Mouse (Mus musculus) urinary bladder, postnatal 4 days (tissue): ENCODE measurements around the gene Cfap298.

Experiments
- DNase-seq, 2 experiments: peaks; one replicate each; pipeline ENCODE4 v3.0.0; 2021 to 2022; ENCODE audit warnings: low spot score in 2 of 2

Cfap298 gene

DNA sequence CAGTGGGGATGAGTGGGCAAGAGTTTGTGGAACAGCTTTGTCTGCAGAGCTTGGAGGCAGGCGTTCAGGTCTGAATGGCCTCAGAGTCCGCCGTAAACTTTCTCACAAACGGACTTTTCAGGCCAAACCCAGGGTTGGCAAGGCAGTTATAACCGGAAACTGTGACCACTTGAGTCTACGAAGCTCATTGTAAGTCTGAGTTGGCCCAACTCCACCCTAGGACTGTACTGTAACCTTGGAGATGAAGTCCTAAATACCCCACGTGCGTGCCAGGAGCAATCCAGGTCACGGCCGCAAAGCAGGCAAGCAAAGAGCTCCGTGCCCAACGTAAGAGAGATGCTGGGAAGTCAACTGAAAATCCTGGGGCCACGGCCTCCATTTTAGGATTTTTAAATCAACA is 23.1 kb downstream of the Cfap298 start:
- DNase-seq, result no peak

DNA sequence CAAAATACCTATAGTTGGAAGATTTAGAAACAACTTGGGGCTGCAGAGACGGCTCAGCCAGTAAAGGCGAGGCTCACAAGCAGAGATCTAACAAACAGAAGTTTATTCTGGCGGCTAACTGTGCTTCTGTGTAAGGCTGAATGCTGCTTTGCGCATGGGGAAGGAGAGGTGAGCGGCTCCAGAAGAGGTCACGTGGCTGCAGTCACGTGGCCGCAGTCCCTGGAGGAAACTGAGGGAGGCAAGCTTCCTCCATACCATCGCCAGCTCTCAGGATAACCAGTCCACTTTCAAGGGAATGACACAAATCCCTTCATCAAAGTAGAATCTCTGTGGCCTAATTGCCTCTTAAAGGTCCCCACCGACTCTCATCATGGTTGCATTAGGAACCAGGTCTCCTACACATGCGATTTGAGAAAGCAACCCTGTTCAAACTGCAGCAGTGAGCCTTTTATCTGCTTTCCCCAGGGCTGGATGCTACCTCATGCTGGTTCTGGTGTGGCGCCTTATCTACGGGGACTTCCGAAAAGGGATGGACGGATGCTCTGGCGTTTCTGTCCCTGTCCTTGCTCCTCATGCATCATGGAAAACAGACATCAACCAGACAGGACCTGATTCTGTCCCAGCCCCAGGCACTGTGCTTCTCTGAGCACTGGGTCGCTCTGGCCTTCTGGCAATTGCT is 23.9 kb downstream of the Cfap298 start:
- DNase-seq, result no peak

DNA sequence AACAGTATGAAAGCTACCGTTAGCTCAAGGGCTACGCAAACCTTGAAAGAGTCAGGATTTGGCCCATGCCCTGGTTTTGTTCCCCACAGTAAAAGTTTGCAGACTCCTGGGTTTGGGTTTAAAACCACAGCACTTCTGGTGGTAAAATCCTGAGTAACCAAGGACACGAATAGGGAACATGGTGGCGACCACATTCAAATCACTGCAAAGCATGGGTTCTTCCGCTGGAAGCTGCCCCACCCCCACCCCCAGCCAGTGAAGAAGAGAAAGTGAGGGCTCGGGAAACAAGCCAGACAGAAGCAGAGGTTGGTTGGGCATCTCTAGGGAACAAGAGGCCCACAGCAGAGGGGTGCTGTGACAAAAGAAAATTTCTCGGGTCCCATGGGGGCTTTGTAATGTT is 27.7 kb downstream of the Cfap298 start:
- no peak for DNase-seq

DNA sequence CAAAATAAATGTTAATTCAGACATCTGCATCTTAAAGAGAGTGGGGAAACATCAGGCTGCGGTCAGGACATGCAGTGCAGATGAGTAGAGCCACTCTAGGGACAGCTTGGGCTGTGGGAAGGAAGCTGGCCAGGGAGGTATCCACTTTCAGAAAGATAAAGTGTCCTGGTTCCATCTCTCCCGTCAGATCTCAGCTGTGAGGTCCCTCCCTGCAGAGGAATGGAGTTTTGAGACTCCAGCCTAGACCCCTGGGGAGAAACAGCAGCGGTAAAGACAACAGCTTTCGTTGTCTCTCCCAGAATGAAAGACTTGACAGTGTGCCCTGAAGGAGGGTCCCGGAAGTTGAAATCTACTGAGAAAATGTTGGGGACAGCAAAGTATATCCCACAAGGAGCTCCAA is 31.6 kb downstream of the Cfap298 start:
- no peak for DNase-seq

DNA sequence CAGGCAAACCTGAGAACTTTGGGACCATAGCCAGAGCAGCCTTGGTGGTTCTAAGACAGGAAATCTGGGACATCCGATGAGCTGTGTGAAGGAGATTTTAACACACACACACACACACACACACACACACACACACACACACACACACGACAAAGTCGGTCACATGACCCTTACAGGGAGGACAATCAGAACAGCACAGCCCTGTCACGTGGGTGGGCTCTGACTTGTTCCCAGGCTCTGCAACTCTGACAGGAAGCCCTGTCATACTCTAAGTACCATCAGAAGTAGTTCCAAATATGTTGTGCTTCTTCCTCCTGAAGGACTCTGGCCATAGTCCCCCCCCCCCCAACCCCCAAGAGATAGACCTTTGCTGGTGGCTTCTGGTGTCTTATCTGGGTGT is 33.5 kb downstream of the Cfap298 start:
- no peak for DNase-seq

DNA sequence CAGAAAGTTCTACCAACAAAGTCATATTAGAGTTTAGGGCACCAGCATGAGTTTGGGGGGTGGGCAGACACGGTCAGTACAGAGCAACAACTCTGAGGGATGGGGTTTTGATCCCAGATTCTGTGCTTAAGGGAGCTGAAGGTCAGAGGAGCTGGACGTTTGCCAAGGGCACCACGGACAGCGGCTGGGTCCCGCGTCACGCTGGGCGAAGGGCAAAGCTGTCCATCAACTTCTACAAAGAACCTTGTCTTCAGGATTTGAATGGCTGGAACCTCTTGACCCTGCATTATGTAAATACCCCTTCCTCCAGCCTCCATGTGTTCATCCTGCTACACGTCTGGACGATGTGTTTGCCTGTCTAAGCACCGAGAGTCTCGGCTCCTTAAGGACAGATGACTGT is 35.4 kb downstream of the Cfap298 start:
- no peak for DNase-seq

DNA sequence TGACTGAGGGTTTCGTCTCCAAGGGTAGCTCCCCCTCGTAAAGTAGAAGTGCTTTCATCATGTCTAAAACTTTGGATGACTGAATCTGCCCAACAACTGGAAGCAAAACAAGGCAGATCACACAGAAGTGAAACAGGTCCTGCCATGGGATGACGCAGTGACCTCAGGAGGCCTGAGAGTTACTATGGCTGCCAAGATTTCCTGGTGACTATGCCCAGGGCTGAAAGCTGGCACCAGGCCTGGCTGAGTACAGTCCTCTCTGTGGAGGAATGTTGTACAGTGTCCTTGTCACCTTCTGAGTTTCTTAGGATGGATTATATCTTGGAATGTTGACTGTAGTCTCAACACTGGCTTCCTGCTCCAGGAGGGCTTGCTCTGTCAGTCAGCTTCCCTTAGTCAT is 37.3 kb downstream of the Cfap298 start:
- DNase-seq, result no peak

DNA sequence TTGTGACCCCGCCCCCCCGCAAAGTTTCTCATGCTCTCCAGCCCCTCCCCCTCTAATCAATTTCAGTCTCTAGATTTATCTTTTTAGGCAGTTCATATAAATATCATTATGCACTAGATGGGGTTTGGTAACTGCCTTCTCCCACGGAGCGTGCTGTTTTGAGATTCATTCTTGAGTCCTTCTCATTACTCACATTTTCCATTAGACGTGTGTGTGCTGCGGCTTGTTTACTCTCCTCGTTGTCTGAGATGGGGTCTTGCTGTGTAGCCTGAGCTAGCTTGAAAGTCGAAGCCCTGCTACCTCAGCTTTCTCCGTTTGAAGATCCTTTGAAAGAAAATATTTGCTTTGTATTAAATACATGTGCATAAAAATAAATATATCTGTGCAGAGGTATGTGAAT is 41.1 kb downstream of the Cfap298 start:
- DNase-seq, result no peak

DNA sequence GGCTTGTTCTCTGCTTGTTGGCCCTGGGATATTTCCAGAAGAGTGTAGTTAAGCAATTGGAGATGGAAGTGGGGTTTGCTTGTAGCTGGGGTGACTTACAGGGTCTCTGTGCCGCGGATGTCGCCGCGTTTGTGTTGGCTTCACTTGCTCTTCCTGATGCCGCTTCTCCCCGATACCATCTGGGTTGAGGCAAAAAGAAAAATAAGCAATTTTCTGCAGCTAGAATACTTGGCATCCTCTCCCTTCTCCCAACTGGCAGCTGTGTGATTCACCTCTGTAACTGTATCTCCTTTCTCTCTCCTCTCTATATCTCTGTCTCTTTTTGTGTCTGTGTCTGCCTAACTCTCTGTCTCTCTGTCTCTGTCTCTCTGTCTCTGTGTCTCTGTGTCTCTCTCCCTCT is 41.9 kb downstream of the Cfap298 start:
- no peak for DNase-seq

DNA sequence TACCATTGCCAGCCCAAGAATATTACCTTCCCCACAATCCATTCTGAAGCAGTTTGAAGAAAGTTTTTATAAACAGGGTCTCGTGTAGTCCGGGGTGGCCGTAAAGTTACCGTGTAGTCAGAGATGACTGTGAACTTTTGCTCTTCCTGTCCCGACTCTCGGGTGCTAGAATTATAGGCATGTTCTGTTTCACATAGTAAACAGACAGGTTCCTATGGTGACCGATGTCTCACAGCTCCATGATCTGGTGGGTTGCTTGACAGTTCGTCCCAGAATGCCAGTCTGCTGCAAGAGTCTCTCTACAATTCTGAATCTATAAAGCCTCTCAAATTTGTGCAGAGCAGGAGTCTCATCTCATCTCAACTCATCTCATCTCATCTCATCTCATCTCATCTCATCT is 42.8 kb downstream of the Cfap298 start:
- no peak for DNase-seq

DNA sequence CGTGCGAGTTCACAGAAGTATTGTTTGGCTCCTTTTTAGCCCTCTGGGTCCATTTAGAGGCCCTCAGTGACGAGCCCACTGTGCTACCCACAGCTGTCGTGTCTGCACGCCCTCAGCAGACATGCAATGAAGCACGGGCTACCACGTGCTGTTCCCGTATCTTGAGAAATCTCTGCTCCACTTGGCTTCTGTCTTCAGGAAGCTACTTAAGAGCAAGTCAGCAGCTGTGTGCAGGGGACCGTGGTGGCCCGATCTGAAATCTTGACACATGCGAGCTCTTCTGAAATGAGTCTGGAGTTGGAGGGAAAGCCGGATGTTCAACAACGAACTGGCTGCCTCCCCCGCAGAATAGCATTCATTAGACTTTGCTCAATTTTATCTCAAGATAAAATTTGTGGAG is 43.3 kb downstream of the Cfap298 start:
- no peak for DNase-seq

DNA sequence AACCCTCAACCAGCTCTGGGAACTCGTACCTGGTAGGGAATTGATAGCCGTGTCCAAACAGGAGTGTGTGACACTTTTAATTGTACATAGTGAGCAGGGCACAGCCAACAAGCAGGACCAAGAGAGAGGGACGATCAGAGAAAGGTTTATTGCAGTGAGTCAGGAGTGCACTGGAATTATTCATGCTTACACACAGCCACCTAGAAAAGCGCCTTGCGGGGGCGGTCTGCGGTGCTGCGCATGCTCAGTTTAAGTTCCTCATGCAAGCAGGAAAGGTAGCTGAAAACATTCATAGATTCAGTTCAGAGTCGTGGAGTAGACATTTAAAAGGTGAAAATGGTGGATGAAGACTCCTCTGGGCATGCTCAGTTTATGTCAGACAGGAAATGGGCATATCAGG is 44.2 kb downstream of the Cfap298 start:
- no peak for DNase-seq

DNA sequence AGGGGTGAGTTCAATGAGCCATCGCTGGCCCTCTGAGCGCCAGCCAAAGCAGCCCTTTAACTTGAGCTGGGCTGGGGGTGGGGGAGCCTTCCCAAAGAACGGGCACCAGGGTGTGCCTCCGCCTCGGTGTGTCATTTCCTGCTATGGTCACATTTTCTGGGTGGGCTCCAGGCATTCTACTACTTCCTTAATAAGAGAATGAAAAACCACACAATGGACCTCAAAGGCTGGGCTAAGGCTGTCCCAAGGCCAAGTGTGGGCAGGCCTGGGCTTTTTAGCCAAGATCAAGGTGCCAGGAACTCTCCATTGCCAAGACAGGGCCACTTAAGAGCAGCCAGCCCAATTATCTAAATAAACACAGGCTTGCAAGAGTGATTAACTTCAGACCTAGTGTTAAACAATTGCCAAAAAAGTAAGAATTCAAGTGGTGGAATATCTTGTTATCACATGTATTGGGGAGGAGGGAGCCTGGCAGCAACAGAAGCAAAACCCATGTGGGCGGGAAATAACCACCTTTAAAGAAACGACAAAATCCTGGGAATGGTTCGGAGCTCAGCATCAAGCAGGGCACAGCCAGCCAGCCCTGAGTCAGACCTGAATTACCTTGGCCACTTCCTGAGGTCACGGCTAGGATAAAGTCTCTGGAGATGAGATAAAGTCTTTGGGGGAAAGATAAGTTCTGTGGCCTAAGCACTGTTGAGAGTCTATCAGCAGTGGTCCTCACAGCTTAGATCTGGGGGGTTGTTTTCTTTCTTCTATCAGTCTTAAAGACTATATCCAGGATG is 48.9 kb downstream of the Cfap298 start:
- DNase-seq, result no peak

DNA sequence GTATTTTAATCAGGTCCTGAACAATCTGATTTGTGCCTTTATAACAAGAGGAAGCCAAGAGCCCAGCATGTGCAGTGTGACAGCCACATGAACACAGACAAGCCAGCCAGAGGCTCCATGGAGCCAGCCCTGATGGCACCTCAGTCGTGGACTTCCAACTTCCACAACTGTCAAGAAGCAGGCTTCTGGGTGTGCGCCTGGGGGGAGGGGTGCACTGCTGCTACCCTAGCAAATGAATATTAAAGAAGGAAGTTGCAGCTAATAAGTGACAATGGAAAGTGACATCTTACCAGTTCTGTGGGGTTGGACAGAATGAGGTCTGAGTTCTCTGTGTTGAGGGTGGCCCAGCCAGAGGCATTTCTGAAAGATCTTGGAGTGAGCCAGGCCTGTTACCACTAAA is 49.6 kb downstream of the Cfap298 start:
- no peak for DNase-seq

DNA sequence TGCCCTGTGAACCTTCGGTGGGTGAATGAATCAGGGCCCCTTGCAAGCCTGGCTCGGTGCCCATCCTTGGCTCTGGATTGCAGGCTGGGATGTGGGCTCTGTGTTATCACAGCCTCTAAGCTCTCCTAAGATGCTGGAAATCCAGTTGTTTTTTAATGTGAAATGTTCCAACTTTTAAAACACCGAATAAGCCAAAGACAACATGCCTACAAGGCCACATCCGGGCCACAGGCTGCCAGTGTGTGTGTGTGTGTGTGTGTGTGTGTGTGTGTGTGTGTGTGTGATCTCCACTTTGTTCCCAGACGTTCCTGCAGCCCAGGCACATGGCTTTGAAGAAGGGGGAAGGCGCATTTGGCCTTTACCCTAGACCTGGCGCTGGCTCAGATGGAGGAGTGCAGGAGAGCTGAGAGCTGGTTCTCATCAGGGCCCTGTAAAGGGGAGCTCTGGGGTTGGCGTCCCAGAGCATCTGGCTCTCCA is 52.4 kb downstream of the Cfap298 start:
- peak in 1 of 2 experiments; percentile 54 for DNase-seq

DNA sequence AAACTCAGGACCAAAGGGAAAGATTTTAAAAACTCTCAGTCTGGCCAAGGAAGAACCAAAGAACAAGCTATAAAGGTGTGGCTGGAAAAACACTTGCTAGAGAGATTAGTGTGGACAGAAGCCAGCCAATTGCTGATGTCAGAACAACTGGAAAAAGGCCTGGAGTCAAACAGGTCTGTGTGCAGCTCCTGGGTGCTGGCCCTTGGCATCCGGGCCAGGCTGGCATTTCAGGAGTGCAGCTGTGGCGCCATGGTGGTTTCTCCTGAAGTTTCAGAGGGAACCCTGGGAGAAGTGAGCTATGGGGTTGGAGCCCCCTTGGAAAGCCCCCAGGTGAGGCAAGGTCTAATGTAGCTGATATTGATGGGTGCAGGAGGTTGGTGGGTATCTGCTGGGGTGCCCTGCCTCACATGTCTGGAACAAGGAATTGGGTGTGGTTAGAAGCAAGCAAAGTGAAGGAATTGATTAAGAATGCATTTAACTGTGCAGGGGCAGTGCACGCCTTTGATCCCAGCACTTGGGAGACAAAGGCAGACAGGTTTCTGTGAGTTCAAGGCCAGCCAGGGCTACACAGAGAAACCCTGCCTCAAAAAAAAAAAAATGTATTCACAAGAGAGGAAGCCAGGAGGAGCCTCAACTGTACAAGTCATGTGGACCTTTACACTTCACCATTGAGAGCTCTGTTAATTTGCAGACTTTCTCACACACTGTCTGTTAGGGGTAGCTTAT is 56.6 kb downstream of the Cfap298 start:
- no peak for DNase-seq
